Mouse (Mus musculus): Measurements from ENCODE around the gene Chac2. TPM values are rescaled to one million over a fixed set of nuclear protein-coding genes. Genes with fewer than 3 reads are reported as not detected.

Chac2 gene
- polyA plus RNA-seq (2017; shearing (Covaris generic)) = 9.8 TPM

GRCm38 (mm10) chr11:30985877-30986624, at the start of gene Chac2:
TSS of gene Chac2 (minus strand) at chr11:30986350.

GRCm38 (mm10) chr11:30954279-30954725, 31.8 kb downstream of the Chac2 start, which contains the start of gene Erlec1:
TSS of gene Erlec1 (minus strand) at chr11:30954335.

Other genes starting within 250 kb of the Chac2 start
- 7.9 TPM for gene Psme4, start 214.6 kb downstream of the Chac2 start, polyA plus RNA-seq (2017; shearing (Covaris generic))
- not detected for gene Gpr75, start 101.0 kb downstream of the Chac2 start, polyA plus RNA-seq (2017; shearing (Covaris generic))
- 57.7 TPM for gene Asb3, start 100.9 kb downstream of the Chac2 start, polyA plus RNA-seq (2017; shearing (Covaris generic))
- gene Erlec1, start 32.0 kb downstream of the Chac2 start, polyA plus RNA-seq (2017; shearing (Covaris generic)) = 10.9 TPM
- gene Gm17332, start 196.1 kb upstream of the Chac2 start, polyA plus RNA-seq (2017; shearing (Covaris generic)) = not detected

All from CD4-positive, CD25-positive, alpha-beta regulatory T cell, adult 9 weeks (primary cell).